Mouse (Mus musculus) spleen, adult 18-20 months (tissue): ENCODE results near the gene Trnau1ap.
"Not testable (repeated sequence)": the region's sequence is repeated elsewhere in the genome, so short reads cannot be mapped to it uniquely, and the experiment has no call there.

ENCODE experiments used
- DNase-seq, 2 experiments: peaks; one replicate each; pipeline ENCODE4 v3.0.0; 2022; ENCODE audit warnings: mixed read lengths in 2 of 2

Gene Trnau1ap

DNA sequence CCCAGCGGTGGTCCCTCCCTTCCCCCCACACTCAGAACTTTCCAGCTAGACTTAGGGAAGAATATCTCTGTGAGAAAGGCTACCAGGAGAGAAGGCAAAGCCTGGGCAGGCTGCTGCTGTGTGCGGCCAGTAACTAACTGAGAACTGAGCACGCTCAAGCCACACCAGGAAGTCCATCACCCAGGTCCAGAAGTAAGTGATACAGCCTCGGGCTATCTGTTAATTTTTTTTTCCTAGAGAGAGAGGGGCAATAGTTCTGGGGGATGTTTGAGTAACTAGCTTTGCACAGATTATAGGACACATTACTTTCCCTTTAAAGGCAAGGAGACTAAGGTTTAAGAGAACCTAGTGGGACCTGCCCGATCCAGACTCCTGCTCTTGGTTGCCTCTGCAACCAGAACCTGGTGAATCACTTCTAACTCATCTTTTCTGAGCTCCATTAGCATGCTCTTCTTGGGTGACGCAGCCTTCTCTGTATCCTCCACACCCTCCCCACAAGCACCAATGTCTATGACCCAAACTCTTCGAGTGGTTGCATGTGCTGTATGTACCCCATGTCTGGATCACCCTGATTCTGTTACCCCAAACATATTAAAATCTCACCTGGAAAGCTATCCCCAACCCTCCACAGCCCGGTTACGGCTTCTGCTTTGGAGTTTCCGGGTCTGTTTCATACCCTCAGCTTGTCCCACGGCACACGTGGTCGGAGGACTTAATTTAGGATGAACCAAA, 15.2 kb upstream of the Trnau1ap start:
- no peak for DNase-seq

- no peak for DNase-seq
Observed at GRCm38 (mm10) chr4:132341451-132341850, 12.1 kb upstream of the Trnau1ap start.

- DNase-seq, result no peak
Observed at GRCm38 (mm10) chr4:132338943-132339342, 9.6 kb upstream of the Trnau1ap start.

DNA sequence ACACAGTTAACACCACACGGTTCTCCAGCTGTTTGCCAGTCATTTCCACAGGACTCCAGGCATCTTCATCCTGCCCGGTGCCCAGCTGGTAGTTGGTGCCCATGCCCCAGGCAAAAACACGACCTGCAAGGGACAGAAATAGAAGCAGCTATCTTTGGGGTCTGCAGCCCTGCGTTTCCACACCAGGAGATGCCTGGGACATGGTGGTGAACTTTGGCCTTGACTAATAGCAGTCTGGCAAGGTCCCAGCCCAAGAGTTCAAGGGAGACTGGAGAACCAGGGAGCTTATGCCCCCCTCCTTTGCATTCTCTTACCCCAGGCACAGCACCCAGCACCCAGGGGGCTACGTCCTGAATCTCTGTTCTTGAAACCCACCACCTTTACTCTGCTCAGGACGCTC, 3.5 kb upstream of the Trnau1ap start:
- no peak for DNase-seq

DNA sequence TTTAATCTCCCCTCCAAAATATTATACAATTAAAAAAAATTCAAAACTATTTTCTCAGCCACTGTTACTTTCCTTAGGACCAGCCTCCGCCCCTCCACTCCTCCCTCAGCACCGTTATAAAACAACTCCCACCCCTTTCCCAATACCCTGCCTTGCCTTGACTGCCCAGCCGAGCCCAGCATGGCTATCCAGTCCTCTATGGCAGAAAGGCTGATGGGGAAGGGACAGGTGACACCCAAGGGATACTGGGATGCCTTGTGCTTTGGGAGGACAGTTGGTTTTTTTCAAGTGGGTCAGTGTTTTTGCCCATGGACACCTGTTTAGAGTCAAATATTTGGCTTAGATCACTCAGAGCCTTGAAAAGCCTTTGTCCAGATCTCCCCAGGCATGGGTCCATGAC, 2.6 kb upstream of the Trnau1ap start:
- no peak for DNase-seq

DNA sequence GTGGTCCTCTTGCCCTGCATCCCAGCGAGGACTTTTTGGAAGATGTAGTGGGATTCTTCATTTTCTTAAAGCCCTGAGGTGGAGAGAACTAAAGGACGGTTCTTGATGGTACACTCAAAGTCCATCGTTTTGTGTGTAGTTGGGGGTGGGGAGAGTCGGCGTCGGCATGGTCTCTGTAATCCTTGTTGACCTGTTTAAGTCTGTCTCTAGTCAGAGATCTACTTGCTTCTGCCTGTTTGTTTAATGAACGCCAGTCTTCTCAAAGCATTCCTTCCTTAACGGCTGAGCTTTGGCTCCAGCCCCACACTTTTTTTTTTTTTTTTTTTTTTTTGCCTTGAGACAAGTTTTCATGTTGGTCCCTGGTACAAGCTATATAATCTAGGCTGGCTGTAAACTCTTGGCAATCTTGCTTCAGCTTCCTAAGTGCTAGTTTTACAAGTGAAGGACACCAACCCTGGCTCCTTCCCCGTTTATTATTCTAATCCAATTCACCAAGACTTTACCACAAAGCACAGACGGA, 557 bp upstream of the Trnau1ap start:
- DNase-seq, result no peak

- DNase-seq, result no peak
Observed at GRCm38 (mm10) chr4:132328391-132328982, 851 bp downstream of the Trnau1ap start.

- DNase-seq, result no peak
Observed at GRCm38 (mm10) chr4:132326481-132326880, 2.9 kb downstream of the Trnau1ap start.

DNA sequence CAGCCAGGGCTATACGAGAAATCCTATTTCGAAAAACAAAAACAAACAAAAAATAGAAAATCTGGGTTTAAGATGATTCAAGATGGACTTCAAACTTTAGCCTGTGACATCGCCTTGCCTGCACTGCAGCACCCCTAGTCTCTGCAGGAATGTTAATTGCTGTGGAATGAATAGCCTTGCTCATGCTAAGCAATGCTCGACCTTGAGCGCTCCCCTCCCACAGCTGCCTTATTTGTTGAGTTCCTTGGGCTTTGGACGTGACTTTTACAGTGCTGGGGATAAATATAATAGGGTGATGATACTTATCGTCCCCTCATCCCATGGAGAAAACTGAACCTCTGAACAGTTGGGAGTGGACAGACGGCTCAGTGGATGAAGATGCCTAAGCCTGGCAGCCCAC, 13.6 kb downstream of the Trnau1ap start:
- no peak for DNase-seq

DNA sequence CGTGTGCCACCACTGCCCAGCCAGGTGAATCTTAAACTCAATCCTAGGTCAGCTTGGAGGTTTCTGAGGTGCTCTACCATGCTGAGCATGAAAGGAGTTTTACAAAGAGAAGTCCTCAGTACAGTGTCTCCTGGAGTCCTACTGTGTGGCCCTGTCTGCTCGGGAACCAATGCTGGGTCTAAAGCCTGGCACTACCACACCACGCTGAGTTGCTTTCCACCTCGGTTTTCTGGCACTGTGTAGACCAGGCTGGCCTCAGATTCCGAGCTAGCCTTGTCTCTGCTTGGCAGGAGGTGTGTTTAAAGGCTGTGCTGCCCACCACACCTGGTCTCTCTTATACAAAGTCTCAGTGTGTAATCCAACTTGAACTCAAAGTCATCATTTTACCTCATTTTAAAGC, 16.7 kb downstream of the Trnau1ap start:
- DNase-seq, result no peak

DNA sequence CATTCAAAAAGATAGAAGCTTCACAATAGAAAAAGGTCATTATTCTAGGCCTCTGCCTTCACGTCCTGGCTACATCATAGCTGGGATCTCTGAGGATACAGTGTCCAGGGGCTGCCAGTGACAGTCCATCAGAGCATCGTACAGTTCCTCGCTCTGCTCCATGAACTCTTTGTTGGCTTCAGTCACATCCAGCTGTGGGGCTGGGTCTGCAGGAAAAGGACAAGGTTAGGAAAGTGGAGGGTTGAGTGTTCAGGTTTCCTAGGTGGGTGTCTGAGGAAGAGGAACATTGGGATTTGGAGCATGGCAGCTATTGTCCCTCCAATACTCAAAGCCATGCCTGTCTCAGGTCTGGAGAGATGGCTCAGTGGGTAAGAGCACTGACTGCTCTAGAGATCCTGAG, 17.5 kb downstream of the Trnau1ap start:
- no peak for DNase-seq

- no peak for DNase-seq
Observed at GRCm38 (mm10) chr4:132311209-132311608, 18.1 kb downstream of the Trnau1ap start.

GRCm38 (mm10) chr4:132309849-132310472, 19.4 kb downstream of the Trnau1ap start:
- DNase-seq, result peak; percentile 16 to 55

DNA sequence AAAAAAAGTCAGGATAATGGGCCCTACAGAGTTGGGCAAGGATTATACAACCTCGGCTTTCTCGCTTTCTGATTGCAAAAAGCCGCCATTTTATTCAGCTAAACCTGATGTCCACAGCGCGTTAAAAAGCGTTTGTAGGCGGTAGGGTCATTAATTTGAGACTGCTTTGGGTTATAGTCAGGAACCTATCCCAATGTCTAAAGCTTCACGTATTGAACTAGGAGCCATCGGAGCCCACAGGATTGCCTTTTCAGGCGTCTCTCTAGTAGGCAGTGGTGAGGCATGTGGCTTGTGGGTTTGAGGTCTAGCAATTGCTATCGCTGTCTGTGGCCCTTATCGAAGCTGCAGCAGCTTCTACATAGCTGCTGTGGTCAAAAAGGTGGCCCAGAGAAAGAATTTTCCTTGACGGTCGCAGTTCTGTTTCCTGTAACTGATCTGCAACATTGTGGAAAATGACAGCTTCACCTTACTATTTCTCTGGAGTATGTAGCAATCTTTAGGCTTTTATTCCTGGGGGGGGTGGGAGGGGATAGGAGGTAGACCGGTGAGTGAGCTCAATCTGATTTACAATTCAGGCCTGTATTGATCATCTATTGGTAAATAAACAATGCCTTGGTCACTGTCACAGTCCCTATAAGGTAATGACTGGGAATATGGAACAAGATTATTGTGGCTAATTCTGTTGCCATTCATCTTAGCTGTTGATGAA, 20.0 kb downstream of the Trnau1ap start:
- DNase-seq, result peak in 1 of 2 experiments; percentile 22

- DNase-seq, result peak; percentile 80
Observed at GRCm38 (mm10) chr4:132308437-132309139, 20.8 kb downstream of the Trnau1ap start.

GRCm38 (mm10) chr4:132306004-132306403, 23.3 kb downstream of the Trnau1ap start:
- DNase-seq, result no peak

DNA sequence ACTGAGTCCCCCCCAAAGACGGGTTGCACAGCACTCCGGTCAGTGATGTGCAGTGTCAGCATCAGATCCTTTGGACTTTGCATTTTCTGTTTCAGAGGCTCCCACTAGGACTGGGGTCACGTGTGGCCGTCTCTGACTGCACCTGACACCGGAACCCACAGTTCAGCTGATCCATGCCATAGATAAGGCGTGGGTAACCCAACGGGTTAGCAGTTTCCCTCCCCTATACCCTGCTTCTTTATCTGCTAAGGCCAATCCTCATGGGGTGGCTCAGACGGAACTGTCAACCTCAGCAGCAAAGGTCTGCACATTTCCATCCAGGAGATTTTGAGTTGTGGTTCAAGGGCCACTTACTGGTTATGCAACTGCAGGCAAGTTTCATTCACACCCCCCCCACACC, 24.1 kb downstream of the Trnau1ap start:
- no peak for DNase-seq

- not testable (repeated sequence) for DNase-seq
Observed at GRCm38 (mm10) chr4:132303484-132303883, 25.9 kb downstream of the Trnau1ap start.

GRCm38 (mm10) chr4:132302939-132303479, 26.3 kb downstream of the Trnau1ap start, which contains the start of gene Rab42:
TSS of gene Rab42 (minus strand) at chr4:132303385.
- peak; percentile 12 to 28 for DNase-seq

DNA sequence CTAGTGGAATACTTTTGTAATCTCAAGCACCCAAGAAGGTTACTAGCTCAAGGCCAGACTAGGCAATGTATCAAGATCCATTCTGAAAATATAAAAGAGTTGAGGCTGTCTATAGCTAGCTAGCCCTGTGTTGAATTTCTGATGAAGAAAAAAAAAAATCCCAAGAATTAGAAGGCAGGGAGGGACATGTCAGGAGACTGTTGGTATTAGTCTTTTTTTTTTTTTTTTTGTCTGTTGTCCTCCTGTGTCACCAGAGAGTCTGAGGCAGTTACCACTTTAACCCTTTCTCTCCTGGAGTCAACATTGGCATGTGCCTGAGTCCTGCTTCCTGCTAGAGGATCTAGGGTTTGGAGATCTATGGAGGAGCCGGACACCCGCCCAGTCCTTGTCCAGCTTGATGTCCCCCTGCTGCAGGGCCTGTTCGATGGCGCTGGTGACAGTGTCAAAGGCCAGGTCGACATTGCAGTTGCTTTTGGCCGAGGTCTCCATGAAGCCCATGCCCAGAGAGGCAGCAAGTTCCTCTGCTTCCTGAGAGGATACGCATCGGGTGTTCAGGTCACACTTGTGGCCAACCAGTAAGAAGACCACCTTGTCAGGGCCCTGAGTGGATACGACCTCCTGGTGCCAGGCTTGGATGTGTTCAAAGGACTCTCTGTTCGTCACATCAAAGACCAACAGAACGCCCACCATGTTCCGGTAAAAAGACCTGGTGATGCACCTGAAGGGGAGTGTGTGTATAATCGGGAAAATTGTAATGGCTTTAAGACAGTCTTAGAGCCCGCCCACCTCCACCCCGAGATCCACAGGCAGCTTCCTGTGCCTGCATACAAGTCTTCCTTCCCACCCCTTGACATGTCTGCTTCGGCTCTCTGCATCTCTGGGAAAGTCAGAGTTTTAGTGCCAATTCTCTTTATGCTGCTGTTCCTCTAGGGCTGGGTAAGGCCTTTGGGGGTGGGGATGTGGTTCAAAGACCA, 27.1 kb downstream of the Trnau1ap start:
- no peak for DNase-seq

DNA sequence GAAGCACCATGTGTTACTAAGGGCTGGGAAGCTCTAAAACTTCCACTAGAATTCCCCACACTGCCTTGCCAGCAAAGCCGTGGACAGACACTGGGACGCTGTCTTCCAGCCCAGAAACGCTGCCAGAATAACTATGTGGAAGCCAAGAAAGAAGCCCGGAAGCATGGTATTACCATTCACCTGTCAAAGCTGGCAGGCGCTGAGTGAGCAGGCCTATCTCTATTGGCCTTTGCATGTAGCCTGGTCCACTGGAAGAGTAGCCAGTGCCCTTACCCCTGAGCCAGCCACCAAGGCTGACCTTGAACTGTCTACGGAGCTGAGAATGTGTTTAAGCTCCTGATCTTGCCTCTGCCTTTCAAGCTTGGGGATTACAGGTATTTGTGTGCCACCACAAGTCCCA, 27.9 kb downstream of the Trnau1ap start:
- DNase-seq, result no peak
